Mouse (Mus musculus) left cerebral cortex, adult 18-20 months (tissue): ENCODE data around the gene L3mbtl4. TPM values are rescaled to one million over a fixed set of nuclear protein-coding genes. Genes with fewer than 3 reads are reported as not detected.
A peak's percentile ranks its signal among the peaks of the same experiment; 100 is the strongest.

Experiments
- DNase-seq, 2 experiments: peaks; one replicate each; pipeline ENCODE4 v3.0.0; 2021 to 2022; ENCODE audit warnings: low spot score in 2 of 2, mixed read lengths in 1 of 2
- long read RNA-seq, 2 experiments: library from polyadenylated mRNA; stranded (forward); transcript quantifications; one replicate each; pipeline ENCODE4 v2.0.0; 2021
- total RNA-seq, 2 experiments: library from RNA; stranded (reverse); gene quantifications; 2 replicates each; pipeline ENCODE4 v1.2.3; 2021

Gene L3mbtl4
- total RNA-seq, result 1 to 10 TPM; 1.9 to 2.0 TPM
- long read RNA-seq, experiment 1, partial matches to known transcripts, result 0 of 2 reads
- long read RNA-seq, experiment 1, other reads (novel, unspliced or antisense), result 2 of 2 reads
- long read RNA-seq, experiment 2, partial matches to known transcripts, result 0 of 1 reads
- long read RNA-seq, experiment 2, other reads (novel, unspliced or antisense), result 1 of 1 reads

GRCm38 (mm10) chr17:68273527-68273926 lies at the start of gene L3mbtl4:
TSS of gene L3mbtl4 (plus strand) at chr17:68273797.
- peak; percentile 26 to 28 for DNase-seq

- peak in 1 of 2 experiments; percentile 5 for DNase-seq
These were observed 43.1 kb upstream of the L3mbtl4 start for GRCm38 (mm10) chr17:68230484-68230883.

GRCm38 (mm10) chr17:68235380-68235779 lies 38.2 kb upstream of the L3mbtl4 start:
- DNase-seq, result no peak

- no peak for DNase-seq
These were observed 36.6 kb upstream of the L3mbtl4 start for GRCm38 (mm10) chr17:68236992-68237391.

GRCm38 (mm10) chr17:68240171-68240570 lies 33.4 kb upstream of the L3mbtl4 start:
- no peak for DNase-seq

- DNase-seq, result peak; percentile 11 to 28
These were observed 8.6 kb upstream of the L3mbtl4 start for GRCm38 (mm10) chr17:68264835-68265557.

GRCm38 (mm10) chr17:68273954-68274353 lies 357 bp downstream of the L3mbtl4 start:
- DNase-seq, result no peak

- no peak for DNase-seq
These were observed 1.5 kb downstream of the L3mbtl4 start for GRCm38 (mm10) chr17:68275138-68275537.

GRCm38 (mm10) chr17:68280915-68281314 lies 7.3 kb downstream of the L3mbtl4 start:
- DNase-seq, result no peak

- DNase-seq, result no peak
These were observed 11.7 kb downstream of the L3mbtl4 start for GRCm38 (mm10) chr17:68285119-68285782.

- DNase-seq, result no peak
These were observed 14.5 kb downstream of the L3mbtl4 start for GRCm38 (mm10) chr17:68288094-68288493.

- no peak for DNase-seq
These were observed 15.1 kb downstream of the L3mbtl4 start for GRCm38 (mm10) chr17:68288699-68289098.

GRCm38 (mm10) chr17:68291713-68292364 lies 18.2 kb downstream of the L3mbtl4 start:
- no peak for DNase-seq

- no peak for DNase-seq
These were observed 34.8 kb downstream of the L3mbtl4 start for GRCm38 (mm10) chr17:68308381-68308780.

GRCm38 (mm10) chr17:68312286-68312927 lies 38.8 kb downstream of the L3mbtl4 start:
- DNase-seq, result no peak

- no peak for DNase-seq
These were observed 47.3 kb downstream of the L3mbtl4 start for GRCm38 (mm10) chr17:68320940-68321339.

- no peak for DNase-seq
These were observed 49.0 kb downstream of the L3mbtl4 start for GRCm38 (mm10) chr17:68322607-68323006.

GRCm38 (mm10) chr17:68332225-68332624 lies 58.6 kb downstream of the L3mbtl4 start:
- no peak for DNase-seq

- DNase-seq, result no peak
These were observed 59.8 kb downstream of the L3mbtl4 start for GRCm38 (mm10) chr17:68333382-68333781.

GRCm38 (mm10) chr17:68338917-68339553 lies 65.4 kb downstream of the L3mbtl4 start:
- DNase-seq, result no peak

GRCm38 (mm10) chr17:68357687-68358086 lies 84.1 kb downstream of the L3mbtl4 start:
- DNase-seq, result no peak
